ENCODE assay signal across 15 mouse cellular contexts in genomic region chr16:13698998-13699397, GRCm38 (mm10). TPM values are rescaled to one million over a fixed set of nuclear protein-coding genes. Genes with fewer than 3 reads are reported as not detected.
DNase-seq lines count a peak whose midpoint lies in the region; TF ChIP-seq lines count a peak whose summit lies in the region.
"Had no signal": no experiment of that assay in that cellular context is flagged by ENCODE, and none has a peak within 500 bp of the region (broad histone marks: within the 10 kb centered on the region; RNA-seq: fewer than 3 reads in every experiment).

No protein-coding gene starts in this region.

- H3K79me2 ChIP-seq in CH12.LX (replicated peaks; ENCODE audit: control insufficient read depth, extremely low read depth, insufficient read depth, poor library complexity, severe bottlenecking), result no peaks in the 10 kb centered on the region

- in situ Hi-C loops in CH12.LX (cut with MboI; ENCODE audit: low pct_ligation_motif_present, low pct_unique_long_range_greater_than_20kb, low sequenced_read_pairs), result no loop called here

- TF ChIP-seq POLR2A in CH12.LX (IDR thresholded peaks at IDR 0.05; ENCODE audit: low read depth, low read length), result no peak
- no peak for TF ChIP-seq POLR2A in bone marrow macrophage, adult 2 months (IDR thresholded peaks at IDR 0.05; ENCODE audit: borderline replicate concordance, low read depth, low read length)

- no peak for DNase-seq in layer of hippocampus, adult 2 months (ENCODE audit: low spot score in 2 of 2)
- DNase-seq in layer of hippocampus, adult 11-12 months (ENCODE audit: low spot score), result no peak
- DNase-seq in 3T3-L1 (ENCODE audit: low read depth, low spot score), result peak; percentile 18
- peak; percentile 31 for DNase-seq in CH12.LX (ENCODE audit: extremely low read depth)
- no peak for DNase-seq in adrenal gland, postnatal 14 days
- no peak for DNase-seq in urinary bladder, postnatal 14 days (ENCODE audit: low spot score)
- DNase-seq: adrenal gland, postnatal 36 days; cerebellum, adult 9-10 months had no signal

- H3K27ac ChIP-seq in layer of hippocampus, adult 2 months, result no peak overlapping the region
- no peak overlapping the region for H3K27ac ChIP-seq in CH12.LX (ENCODE audit: insufficient read depth, low read depth)
- no peak overlapping the region for H3K27ac ChIP-seq in bone marrow macrophage, adult 2 months (ENCODE audit: insufficient read depth, low read depth, low read length)
- H3K27ac ChIP-seq: forebrain, embryonic 10.5 days; heart, embryonic 10.5 days; kidney, embryonic 15.5 days; limb, embryonic 13.5 days had no signal

- H3K9ac ChIP-seq in CH12.LX (ENCODE audit: insufficient read depth, low read depth), result no peak overlapping the region
- H3K9ac ChIP-seq: kidney, embryonic 15.5 days; limb, embryonic 13.5 days had no signal

- H3K36me3 ChIP-seq in CH12.LX (replicated peaks in 1 of 2; ENCODE audit: control insufficient read depth in 1 of 2, insufficient read depth in 1 of 2, low read length in 1 of 2), result peaks cover 75 to 92% of the 10 kb centered on the region in 2 experiments

- dilution Hi-C loops in CH12.LX (cut with MboI; ENCODE audit: extremely low pct_ligation_motif_present, extremely low pct_unique_long_range_greater_than_20kb, low sequenced_read_pairs), result no loop called here

- peak; percentile 32 for TF ChIP-seq RAD21 in CH12.LX (IDR thresholded peaks at IDR 0.05; ENCODE audit: low read depth, low read length)

- H3K4me1 ChIP-seq in CH12.LX (ENCODE audit: control insufficient read depth in 1 of 2, insufficient read depth in 2 of 2), result no peaks in the 10 kb centered on the region
- H3K4me1 ChIP-seq in bone marrow macrophage, adult 2 months (ENCODE audit: control insufficient read depth, insufficient read depth, low read length), result no peaks in the 10 kb centered on the region
- H3K4me1 ChIP-seq: forebrain, embryonic 10.5 days; heart, embryonic 10.5 days; kidney, embryonic 15.5 days; limb, embryonic 13.5 days had no signal

- H3K4me2 ChIP-seq in CH12.LX (ENCODE audit: insufficient read depth, low read depth, poor library complexity, severe bottlenecking), result no peak overlapping the region
- H3K4me2 ChIP-seq: kidney, embryonic 15.5 days; limb, embryonic 13.5 days had no signal

- peak; percentile 61 for TF ChIP-seq CTCF in layer of hippocampus, adult 2 months (conservative IDR thresholded peaks at IDR 0.05)
- peak; percentile 43 to 96; a peak in 3 of 4 replicates for TF ChIP-seq CTCF in CH12.LX (conservative IDR thresholded peaks at IDR 0.05 in 1 of 2, IDR thresholded peaks at IDR 0.05 in 1 of 2; ENCODE audit: low read depth in 2 of 2, low read length in 2 of 2)
- peak; percentile 45 for TF ChIP-seq CTCF in bone marrow macrophage, adult 2 months (IDR thresholded peaks at IDR 0.05; ENCODE audit: low read depth, low read length)

- H3K27me3 ChIP-seq in CH12.LX (replicated peaks), result no peaks in the 10 kb centered on the region
- H3K27me3 ChIP-seq: kidney, embryonic 15.5 days; limb, embryonic 13.5 days had no signal

- H3K9me3 ChIP-seq in CH12.LX (replicated peaks; ENCODE audit: low read length), result no peaks in the 10 kb centered on the region
- H3K9me3 ChIP-seq: forebrain, embryonic 10.5 days; heart, embryonic 10.5 days; kidney, embryonic 15.5 days; limb, embryonic 13.5 days had no signal

- no peak for TF ChIP-seq EP300 in CH12.LX (IDR thresholded peaks at IDR 0.05; ENCODE audit: low read length)

- no peak overlapping the region for H3K4me3 ChIP-seq in layer of hippocampus, adult 2 months
- H3K4me3 ChIP-seq in CH12.LX (replicated peaks in 1 of 3; ENCODE audit: low read depth in 2 of 3, low read length in 2 of 3, poor library complexity in 1 of 3), result no peak overlapping the region
- no peak overlapping the region for H3K4me3 ChIP-seq in bone marrow macrophage, adult 2 months (ENCODE audit: insufficient read depth, low read length)
- H3K4me3 ChIP-seq: forebrain, embryonic 10.5 days; heart, embryonic 10.5 days; kidney, embryonic 15.5 days; limb, embryonic 13.5 days had no signal

TF ChIP-seq in CH12.LX, 34 proteins besides CTCF, POLR2A, EP300 and RAD21:
- no peak for TF ChIP-seq TBP (conservative IDR thresholded peaks at IDR 0.05; ENCODE audit: low read depth, low read length)
- no peak for TF ChIP-seq UBTF (IDR thresholded peaks at IDR 0.05; ENCODE audit: low read depth, low read length)
- no peak for TF ChIP-seq SMC3 (IDR thresholded peaks at IDR 0.05; ENCODE audit: low read depth, low read length)
- no peak for TF ChIP-seq IRF4 (IDR thresholded peaks at IDR 0.05; ENCODE audit: low read depth, low read length)
- TF ChIP-seq ELF1 (IDR thresholded peaks at IDR 0.05; ENCODE audit: low read depth, low read length), result no peak
- no peak for TF ChIP-seq CHD2 (IDR thresholded peaks at IDR 0.05; ENCODE audit: low read length)
- no peak for TF ChIP-seq HCFC1 (IDR thresholded peaks at IDR 0.05; ENCODE audit: low read depth, low read length)
- no peak for TF ChIP-seq USF1 (IDR thresholded peaks at IDR 0.05; ENCODE audit: low read depth, low read length)
- no peak for TF ChIP-seq JUND (conservative IDR thresholded peaks at IDR 0.05; ENCODE audit: low read depth, low read length)
- TF ChIP-seq E2F4 (IDR thresholded peaks at IDR 0.05; ENCODE audit: insufficient replicate concordance, low read depth, low read length), result no peak
- no peak for TF ChIP-seq BHLHE40 (IDR thresholded peaks at IDR 0.05; ENCODE audit: low read depth, low read length)
- TF ChIP-seq SIN3A (IDR thresholded peaks at IDR 0.05; ENCODE audit: low read length), result no peak
- no peak for TF ChIP-seq POLR2AphosphoS2 (IDR thresholded peaks at IDR 0.05; ENCODE audit: low read depth, low read length)
- no peak for TF ChIP-seq USF2 (conservative IDR thresholded peaks at IDR 0.05; ENCODE audit: low read depth, low read length)
- no peak for TF ChIP-seq MAFK (IDR thresholded peaks at IDR 0.05; ENCODE audit: insufficient replicate concordance, low read length)
- no peak for TF ChIP-seq MEF2A (IDR thresholded peaks at IDR 0.05; ENCODE audit: borderline replicate concordance, low read depth, low read length)

RNA-seq across cellular contexts. Expression of gene 3110001I22Rik, which starts 27.3 kb away (rescaled TPM):
- 1 to 10 TPM; 3.5 to 4.0 TPM for total RNA-seq in layer of hippocampus, adult 2 months (2021)
- total RNA-seq in CH12.LX (2012; rRNA removed) (5.6 and 9.0 TPM in 2 replicates), CH12.LX (2014; rRNA removed) (24.2 and 25.4 TPM in 2 replicates)
- polyA plus RNA-seq in CH12.LX (2012; ENCODE audit: insufficient read length, low read depth), result 10.8 TPM in 2 replicates
- polyA plus RNA-seq in bone marrow macrophage, adult 2 months (2012; ENCODE audit: insufficient read depth, insufficient read length, missing spikeins), result 3.6 TPM in 2 replicates
- total RNA-seq in adrenal gland, postnatal 14 days (2021), result 6.3 and 8.5 TPM in 2 replicates

RNA-seq across cellular contexts. Expression of gene Bfar, which starts 27.3 kb away (rescaled TPM):
- 10 to 100 TPM; 40.0 to 45.2 TPM for total RNA-seq in layer of hippocampus, adult 2 months (2021)
- total RNA-seq in CH12.LX (2012; rRNA removed) (44.4 and 44.9 TPM in 2 replicates), CH12.LX (2014; rRNA removed) (41.0 and 43.9 TPM in 2 replicates)
- polyA plus RNA-seq in CH12.LX (2012; ENCODE audit: insufficient read length, low read depth), result 42.6 and 43.1 TPM in 2 replicates
- polyA plus RNA-seq in bone marrow macrophage, adult 2 months (2012; ENCODE audit: insufficient read depth, insufficient read length, missing spikeins), result 37.5 and 51.0 TPM in 2 replicates
- 56.5 and 58.6 TPM in 2 replicates for total RNA-seq in adrenal gland, postnatal 14 days (2021)

RNA-seq across cellular contexts. Expression of gene Parn, which starts 31.0 kb away (rescaled TPM):
- 10 to 100 TPM; 23.5 to 25.6 TPM for total RNA-seq in layer of hippocampus, adult 2 months (2021)
- total RNA-seq in CH12.LX (2012; rRNA removed) (56.9 and 62.6 TPM in 2 replicates), CH12.LX (2014; rRNA removed) (43.1 and 48.7 TPM in 2 replicates)
- 88.6 and 90.5 TPM in 2 replicates for polyA plus RNA-seq in CH12.LX (2012; ENCODE audit: insufficient read length, low read depth)
- polyA plus RNA-seq in bone marrow macrophage, adult 2 months (2012; ENCODE audit: insufficient read depth, insufficient read length, missing spikeins), result 11.6 and 14.7 TPM in 2 replicates
- total RNA-seq in adrenal gland, postnatal 14 days (2021), result 34.1 and 34.6 TPM in 2 replicates

RNA-seq across cellular contexts. Expression of gene Pla2g10, which starts 31.8 kb away (rescaled TPM):
- total RNA-seq in layer of hippocampus, adult 2 months (2021), result not detected
- total RNA-seq in CH12.LX (2012; rRNA removed) (not detected in 2 replicates), CH12.LX (2014; rRNA removed) (not detected in 2 replicates)
- not detected in 2 replicates for polyA plus RNA-seq in CH12.LX (2012; ENCODE audit: insufficient read length, low read depth)
- polyA plus RNA-seq in bone marrow macrophage, adult 2 months (2012; ENCODE audit: insufficient read depth, insufficient read length, missing spikeins), result not detected in 2 replicates
- not detected in 2 replicates for total RNA-seq in adrenal gland, postnatal 14 days (2021)
- total RNA-seq: adrenal gland, postnatal 36 days; gastrocnemius, adult 18-20 months; layer of hippocampus, postnatal 25 days had no signal
- polyA plus RNA-seq: forebrain, embryonic 10.5 days had no signal

Comparison
In these comparisons a context has a peak if more than half of its experiments do, and no peak if none do; other contexts are left out.
1. DNase-seq: peak in 3T3-L1 (single experiment) and CH12.LX (single experiment); none in layer of hippocampus, adult 2 months (0 of 2), layer of hippocampus, adult 11-12 months (single experiment), adrenal gland, postnatal 14 days (single experiment) and urinary bladder, postnatal 14 days (single experiment).
2. Peak in every context shown above with its lines, with median percentiles within 50 percentile points of each other: CTCF ChIP-seq.